Mouse (Mus musculus) G1E (cell line): ENCODE data around the gene Irx5. TPM values are rescaled to one million over a fixed set of nuclear protein-coding genes. Genes with fewer than 3 reads are reported as not detected.

ENCODE experiments used
- ATAC-seq: 2 replicates; pipeline ENCODE4 v1.8.0; 2016; ENCODE audit warnings: mild to moderate bottlenecking; ENCODE audit not compliant: insufficient number of reproducible peaks, poor library complexity, low FRiP score, severe bottlenecking; ENCODE audit errors: extremely low read depth
- DNase-seq: peaks from one replicate; pipeline ENCODE4 v3.0.0; 2012; ENCODE audit warnings: low spot score
- H3K27me3 ChIP-seq: 2 replicates; pipeline ENCODE4 v1.6.1; 2012; ENCODE audit warnings: mild to moderate bottlenecking, low read length, inconsistent platforms; ENCODE audit not compliant: insufficient read depth
- H3K36me3 ChIP-seq: replicated peaks from 2 replicates; pipeline ENCODE3; 2012; ENCODE audit warnings: mild to moderate bottlenecking, inconsistent platforms
- H3K4me1 ChIP-seq: 2 replicates; pipeline ENCODE4 v1.6.1; 2012; ENCODE audit warnings: low read depth, low read length, inconsistent platforms, mixed read lengths; ENCODE audit not compliant: insufficient read depth
- H3K4me3 ChIP-seq: 2 replicates; pipeline ENCODE4 v1.5.1; 2012; ENCODE audit warnings: low read depth, mild to moderate bottlenecking, inconsistent platforms, low read length, moderate library complexity, mixed read lengths
- H3K9me3 ChIP-seq: replicated peaks from 2 replicates; pipeline ENCODE4 v1.6.1; 2012; ENCODE audit warnings: inconsistent platforms
- CTCF ChIP-seq: IDR thresholded peaks from 2 replicates; pipeline ENCODE4 v1.5.1; 2012; ENCODE audit warnings: low read depth, low read length, inconsistent platforms, mixed read lengths
- GATA1 ChIP-seq: IDR thresholded peaks from 2 replicates; pipeline ENCODE4 v1.6.1; 2012; ENCODE audit warnings: borderline replicate concordance, low read length, inconsistent platforms, mixed read lengths
- GATA2 ChIP-seq: IDR thresholded peaks from 2 replicates; pipeline ENCODE4 v1.6.1; 2012; ENCODE audit warnings: low read depth, low read length, inconsistent platforms, borderline replicate concordance
- POLR2AphosphoS5 ChIP-seq: IDR thresholded peaks from 2 replicates; pipeline ENCODE4 v1.6.1; 2012; ENCODE audit warnings: low read depth, low read length, inconsistent platforms; ENCODE audit not compliant: insufficient replicate concordance
- TAL1 ChIP-seq: conservative IDR thresholded peaks from 2 replicates; pipeline ENCODE4 v1.6.1; 2012; ENCODE audit warnings: low read depth, low read length, inconsistent platforms, mixed read lengths
- polyA plus RNA-seq: library from polyadenylated mRNA; stranded (reverse); fragments of >175 nt; gene quantifications from 2 replicates; pipeline ENCODE4 v1.2.3, GENCODE M21; 2012
- total RNA-seq, 2 experiments: library from RNA; stranded (forward) in 1 of 2; stranded (reverse) in 1 of 2; fragments of 200-1000 nt in 1 of 2; fragments of >200 nt in 1 of 2; fragmentation: Nextera tagmentation in 1 of 2; gene quantifications; 2 replicates each; pipeline ENCODE4 v1.2.3; 2014 to 2017

Irx5 gene
- total and polyA plus RNA-seq, 3 experiments = 0.16 to 0.55 TPM; not detected in 1

- Histone ChIP-seq H3K9me3 (peaks cover 83% of the 10 kb centered on the region), H3K4me1 (no peaks in the 10 kb centered on the region), H3K27me3 (no peaks in the 10 kb centered on the region; the same call in 1 of the 2 replicates), H3K36me3 (no peaks in the 10 kb centered on the region), H3K4me3 (no peak overlapping the region)
- DNase-seq = no peak
- no peak for ATAC-seq
- TF ChIP-seq TAL1 = no peak
- no peak for TF ChIP-seq GATA1
- no peak for TF ChIP-seq POLR2AphosphoS5
- TF ChIP-seq CTCF = no peak
- no peak for TF ChIP-seq GATA2
Measured at GRCm38 (mm10) chr8:92363217-92364147, 6.1 kb downstream of the Irx5 start.

- H3K4me3 ChIP-seq = no peak overlapping the region; the same call in 1 of the 2 replicates
- no peaks in the 10 kb centered on the region; the same call in 1 of the 2 replicates for H3K27me3 ChIP-seq
- H3K4me1 ChIP-seq = no peaks in the 10 kb centered on the region
- H3K9me3 ChIP-seq = peaks cover 77% of the 10 kb centered on the region
- ATAC-seq (no peak), DNase-seq (no peak)
- H3K36me3 ChIP-seq = no peaks in the 10 kb centered on the region
- TF ChIP-seq CTCF = no peak
- TF ChIP-seq GATA1 = no peak
- no peak for TF ChIP-seq POLR2AphosphoS5
- no peak for TF ChIP-seq GATA2
- TF ChIP-seq TAL1 = no peak
Measured at GRCm38 (mm10) chr8:92364148-92364775, 6.8 kb downstream of the Irx5 start.

- DNase-seq = no peak
- peaks cover 72% of the 10 kb centered on the region for H3K9me3 ChIP-seq
Measured at GRCm38 (mm10) chr8:92364776-92365240, 7.4 kb downstream of the Irx5 start.

GRCm38 (mm10) chr8:92365241-92365943 lies 8.0 kb downstream of the Irx5 start:
- Histone ChIP-seq H3K4me3 (no peak overlapping the region; the same call in 1 of the 2 replicates), H3K36me3 (no peaks in the 10 kb centered on the region), H3K9me3 (peaks cover 66% of the 10 kb centered on the region), H3K4me1 (no peaks in the 10 kb centered on the region), H3K27me3 (no peaks in the 10 kb centered on the region; the same call in 1 of the 2 replicates)
- ATAC-seq (no peak), DNase-seq (no peak)
- TF ChIP-seq POLR2AphosphoS5 (no peak), CTCF (no peak), GATA1 (no peak), TAL1 (no peak), GATA2 (no peak)

More at GRCm38 (mm10) chr8:92364776-92365240, 7.4 kb downstream of the Irx5 start:
- ATAC-seq = no peak
- no peak overlapping the region; the same call in 1 of the 2 replicates for H3K4me3 ChIP-seq
- TF ChIP-seq POLR2AphosphoS5 (no peak), CTCF (no peak), GATA1 (no peak), GATA2 (no peak), TAL1 (no peak)
- no peaks in the 10 kb centered on the region for H3K4me1 ChIP-seq
- H3K27me3 ChIP-seq = no peaks in the 10 kb centered on the region; the same call in 1 of the 2 replicates
- no peaks in the 10 kb centered on the region for H3K36me3 ChIP-seq

GRCm38 (mm10) chr8:92365944-92366735 lies 8.7 kb downstream of the Irx5 start:
- no peak for TF ChIP-seq GATA1
- TF ChIP-seq CTCF = no peak
- TF ChIP-seq POLR2AphosphoS5 = no peak
- TF ChIP-seq TAL1 = no peak
- no peak for TF ChIP-seq GATA2
- Histone ChIP-seq H3K36me3 (no peaks in the 10 kb centered on the region), H3K4me1 (no peaks in the 10 kb centered on the region), H3K4me3 (no peak overlapping the region; the same call in 1 of the 2 replicates), H3K9me3 (peaks cover 63% of the 10 kb centered on the region), H3K27me3 (no peaks in the 10 kb centered on the region; the same call in 1 of the 2 replicates)
- no peak for DNase-seq
- ATAC-seq = no peak
